Mouse (Mus musculus): ENCODE measurements around the gene Cmklr1. TPM values are rescaled to one million over a fixed set of nuclear protein-coding genes. Genes with fewer than 3 reads are reported as not detected.

The Cmklr1 gene
- total RNA-seq (2021), result 10.6 and 11.3 TPM in 2 replicates
- long read RNA-seq, experiment 1, partial matches to known transcripts, result 0 of 1 reads
- long read RNA-seq, experiment 1, other reads (novel, unspliced or antisense), result 1 of 1 reads
- long read RNA-seq, experiment 2, result 0 reads

DNA sequence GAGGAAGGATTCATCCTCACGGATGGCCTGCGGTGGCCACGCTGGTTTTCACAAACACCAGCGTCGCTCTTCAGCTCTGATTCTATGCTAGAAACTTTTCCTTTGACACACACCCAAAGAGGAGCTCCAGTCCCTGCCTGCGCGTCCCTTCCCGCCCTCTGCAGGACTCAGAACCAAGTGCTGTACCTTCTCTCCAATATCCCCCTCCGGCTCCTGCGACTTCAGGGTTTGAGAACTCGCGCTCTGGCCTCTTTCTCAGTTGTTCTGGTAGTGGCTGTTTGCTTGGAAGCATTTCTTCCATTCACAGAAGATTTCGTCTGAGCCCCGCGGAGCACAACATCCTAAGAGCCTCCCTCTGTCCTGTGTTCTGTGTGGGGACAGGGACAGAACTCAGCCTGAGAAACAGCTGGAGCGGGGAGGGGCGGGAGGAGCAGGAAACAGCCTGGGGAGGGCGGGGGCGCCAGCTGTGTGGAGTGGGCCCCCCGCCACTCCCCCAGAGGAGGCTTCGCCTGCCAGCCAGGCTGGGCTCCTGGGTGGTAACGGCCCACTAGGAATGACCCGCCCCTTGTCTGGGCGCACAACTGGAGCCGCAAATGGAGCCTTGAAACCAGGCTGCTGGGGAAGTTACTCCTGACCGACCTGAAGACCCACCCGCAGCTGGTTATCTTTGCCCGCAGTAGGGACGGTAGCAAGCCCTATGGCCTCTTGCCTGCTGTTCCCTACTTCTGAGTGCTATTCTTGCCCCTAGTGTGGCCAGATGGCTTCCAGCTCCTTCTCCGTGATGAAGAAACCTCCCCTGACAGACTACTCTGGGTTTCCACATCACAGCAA lies at the start of gene Cmklr1:
TSS of gene Cmklr1 (minus strand) at position 392 of the 831 bp plus-strand sequence.
- DNase-seq, result peak; percentile 54

DNA sequence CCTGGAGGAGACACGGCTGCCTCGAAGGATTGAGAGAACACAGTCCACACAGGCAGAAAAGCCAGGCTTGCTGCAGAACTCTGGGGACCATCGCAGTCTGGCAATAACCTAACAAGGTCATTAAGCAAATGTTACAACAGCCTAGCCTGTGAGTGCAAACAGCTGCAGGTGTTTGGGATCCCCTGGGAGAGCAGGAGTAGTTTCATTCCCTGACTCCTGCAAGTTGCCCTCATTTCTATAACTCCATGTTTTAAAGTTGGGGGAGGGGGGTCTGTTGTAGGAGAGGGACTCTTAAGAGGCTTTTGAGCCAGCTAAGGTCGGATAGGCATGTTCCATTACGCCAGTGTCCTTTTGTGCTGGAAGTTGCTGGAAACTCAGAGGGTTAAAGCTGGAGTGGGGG lies 44.2 kb upstream of the Cmklr1 start:
- peak; percentile 18 for DNase-seq

DNA sequence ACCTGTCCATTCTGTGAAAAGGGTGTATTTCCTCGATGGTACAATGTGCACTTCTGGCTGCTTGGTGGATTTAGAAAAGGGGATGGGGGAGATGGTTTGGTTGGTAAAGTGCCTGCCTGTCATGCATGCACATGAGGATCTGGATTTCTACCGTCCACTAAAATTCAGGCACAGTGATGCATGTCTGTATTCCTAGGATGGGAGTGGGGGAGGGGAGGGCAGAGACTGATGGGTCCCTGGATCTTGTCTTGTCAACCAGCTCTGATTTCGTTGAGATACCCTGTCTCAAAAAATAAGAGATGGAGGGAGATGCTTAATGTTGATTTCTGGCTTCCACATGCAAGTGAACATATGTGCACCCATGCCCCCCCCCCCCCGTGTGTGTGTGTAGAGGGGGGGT lies 43.8 kb upstream of the Cmklr1 start:
- no peak for DNase-seq

DNA sequence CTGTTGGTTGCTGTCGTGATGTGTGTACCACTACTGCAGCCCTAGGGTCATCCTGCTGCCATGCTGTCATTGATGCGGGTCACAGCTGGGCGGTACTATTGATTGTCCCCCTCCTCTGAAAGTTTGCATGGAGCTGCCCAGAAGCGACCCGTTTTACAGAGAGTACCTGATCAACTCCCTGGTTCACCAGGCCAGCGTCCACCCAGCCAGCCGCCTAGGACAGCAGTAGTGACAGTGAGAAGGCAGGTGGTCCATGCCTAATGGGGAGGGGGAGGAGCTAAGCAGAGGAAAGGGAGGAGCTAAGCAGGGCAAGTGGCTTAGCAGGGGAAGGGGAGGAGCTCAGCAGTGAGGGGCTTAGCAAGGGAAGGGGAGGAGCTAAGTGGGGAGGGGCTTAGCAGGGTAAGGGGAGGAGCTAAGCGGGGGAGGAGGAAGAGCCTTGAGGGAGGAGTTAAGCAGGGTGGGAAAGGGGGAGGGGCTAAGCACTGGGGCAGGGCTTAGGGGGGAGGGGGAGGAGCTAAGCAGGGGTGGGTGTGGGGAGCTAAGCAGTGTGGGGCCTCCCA lies 43.0 kb upstream of the Cmklr1 start:
- DNase-seq, result no peak

DNA sequence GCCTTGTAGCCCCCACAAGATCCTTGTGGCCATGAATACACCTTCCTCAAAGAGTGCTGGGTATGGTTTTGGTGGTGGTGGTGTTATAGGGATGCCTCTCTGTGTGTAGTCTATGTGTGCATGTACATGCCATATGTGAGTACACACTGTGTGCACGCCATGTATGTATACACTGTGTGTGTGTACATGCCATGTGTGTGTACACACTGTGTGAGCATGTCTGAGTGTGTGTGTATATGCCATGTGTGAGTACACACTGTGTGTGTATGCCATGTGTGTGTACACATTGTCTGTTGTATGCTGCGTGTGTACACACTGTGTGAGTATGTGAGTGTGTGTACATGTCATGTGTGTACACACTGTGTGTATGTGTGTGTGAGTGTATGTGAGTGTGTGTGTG lies 40.6 kb upstream of the Cmklr1 start:
- no peak for DNase-seq

DNA sequence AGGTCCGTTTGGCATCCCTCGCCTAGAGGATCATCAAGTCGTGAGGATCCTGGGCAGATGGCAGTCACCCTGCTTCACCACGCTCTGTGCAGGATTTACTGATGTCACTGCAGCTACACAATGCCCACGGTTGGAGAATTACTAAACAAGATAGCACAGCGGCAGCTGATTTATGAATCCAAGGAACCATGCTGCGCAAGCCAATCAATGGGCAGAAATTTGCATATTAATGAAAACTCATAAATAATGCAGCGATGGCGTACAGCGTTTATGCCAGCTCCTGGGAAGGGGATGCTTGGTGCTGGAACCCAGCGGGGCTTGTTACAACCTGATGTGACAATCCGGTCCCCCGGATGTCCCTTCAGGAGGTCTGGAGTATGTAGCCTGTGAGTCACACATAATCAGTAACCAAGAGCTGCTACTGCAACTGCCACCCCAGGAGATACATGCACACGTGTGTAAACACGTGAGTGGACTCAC lies 39.9 kb upstream of the Cmklr1 start:
- DNase-seq, result no peak

DNA sequence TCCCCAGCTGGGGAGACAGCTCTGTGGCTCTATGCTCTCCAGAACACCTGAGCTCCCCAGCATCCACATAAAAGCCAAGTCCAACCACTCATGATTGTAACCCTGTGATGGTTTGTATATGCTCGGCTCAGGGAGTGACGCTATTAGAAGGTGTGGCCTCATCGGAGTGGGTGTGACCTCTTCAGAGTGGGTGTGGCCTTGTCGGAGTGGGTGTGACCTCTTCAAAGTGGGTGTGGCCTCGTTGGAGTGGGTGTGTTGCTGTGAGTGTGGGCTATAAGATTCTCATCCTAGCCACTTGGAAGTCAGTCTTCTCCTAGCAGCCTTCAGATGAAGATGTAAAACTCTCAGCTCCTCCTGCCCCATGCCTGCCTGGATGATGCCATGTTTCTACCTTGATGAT lies 37.3 kb upstream of the Cmklr1 start:
- DNase-seq, result no peak

DNA sequence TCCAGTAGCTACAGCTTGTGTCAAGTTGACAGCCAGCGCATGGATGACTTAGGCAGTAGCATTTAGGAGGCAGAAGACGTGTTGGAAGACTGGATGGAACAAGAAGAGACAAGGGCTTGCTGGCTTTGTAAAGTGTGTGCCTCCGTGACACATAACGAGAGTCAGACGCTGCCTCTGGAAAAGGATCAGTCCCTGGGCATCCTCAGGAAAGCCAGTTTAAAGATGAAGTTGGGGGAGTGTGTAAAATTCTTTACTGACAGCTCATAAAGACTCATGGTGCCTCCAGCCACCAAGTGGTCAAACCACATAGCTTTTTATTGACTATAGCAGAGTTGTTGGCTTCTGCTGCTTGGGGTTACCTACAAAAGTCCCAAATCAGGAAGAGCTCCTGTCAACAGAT lies 35.2 kb upstream of the Cmklr1 start:
- DNase-seq, result no peak

DNA sequence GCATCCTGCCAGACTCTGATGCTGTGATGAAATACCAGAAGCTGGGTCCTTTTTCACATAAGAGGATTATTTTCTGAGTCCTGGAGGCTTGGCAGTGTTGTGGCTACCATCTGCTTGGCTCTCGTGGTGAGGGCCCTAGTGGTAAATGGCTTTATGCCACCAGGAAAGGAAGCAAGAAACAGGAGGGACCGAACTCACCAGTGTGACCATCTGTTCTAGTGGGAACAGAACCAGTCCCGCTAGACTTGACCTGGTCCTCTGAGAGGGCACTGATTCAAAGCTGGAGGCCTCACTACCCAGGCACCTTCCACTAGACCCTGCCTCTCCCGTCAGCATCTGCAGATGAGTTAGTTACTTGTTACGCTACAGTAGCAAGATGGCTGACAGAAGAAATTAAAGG lies 33.0 kb upstream of the Cmklr1 start:
- DNase-seq, result no peak

DNA sequence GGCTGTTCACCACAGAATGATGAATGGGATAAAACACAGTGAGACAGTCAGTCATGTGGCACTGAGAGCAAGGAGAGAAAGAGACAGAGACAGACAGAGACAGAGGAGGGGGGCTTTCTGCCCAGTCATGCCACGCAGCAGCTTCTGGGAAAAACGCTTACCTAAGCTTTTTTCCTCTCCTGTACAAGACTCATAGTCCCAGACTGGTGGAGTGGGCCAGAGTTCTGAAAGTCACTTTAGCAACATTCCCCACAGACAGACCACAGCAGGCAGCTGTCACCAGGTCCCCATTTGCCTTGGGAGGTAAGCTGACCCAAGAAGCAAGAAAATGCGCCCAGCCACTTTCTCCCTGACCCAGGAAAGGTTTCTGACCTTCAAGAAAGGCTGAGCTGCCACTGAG lies 32.2 kb upstream of the Cmklr1 start:
- no peak for DNase-seq

DNA sequence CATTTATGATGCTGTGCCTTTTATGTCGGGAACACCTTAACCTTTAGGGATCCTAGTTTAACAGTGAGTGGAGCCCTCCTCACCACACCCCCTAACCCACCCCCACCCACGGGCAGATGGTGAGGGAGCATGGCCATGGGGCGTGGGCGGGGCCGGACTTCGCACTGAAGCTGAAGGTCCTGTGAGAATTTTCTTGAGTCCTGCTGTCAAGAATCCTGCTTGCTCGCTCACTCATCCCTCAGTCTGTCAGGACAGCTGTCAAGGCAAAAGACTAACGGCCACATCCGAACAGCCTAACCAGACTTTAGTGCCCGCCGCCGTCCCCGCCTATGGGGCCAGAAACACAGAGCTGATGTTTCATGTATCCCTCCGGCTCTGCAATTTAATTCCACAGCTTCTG lies 31.0 kb upstream of the Cmklr1 start:
- DNase-seq, result no peak

DNA sequence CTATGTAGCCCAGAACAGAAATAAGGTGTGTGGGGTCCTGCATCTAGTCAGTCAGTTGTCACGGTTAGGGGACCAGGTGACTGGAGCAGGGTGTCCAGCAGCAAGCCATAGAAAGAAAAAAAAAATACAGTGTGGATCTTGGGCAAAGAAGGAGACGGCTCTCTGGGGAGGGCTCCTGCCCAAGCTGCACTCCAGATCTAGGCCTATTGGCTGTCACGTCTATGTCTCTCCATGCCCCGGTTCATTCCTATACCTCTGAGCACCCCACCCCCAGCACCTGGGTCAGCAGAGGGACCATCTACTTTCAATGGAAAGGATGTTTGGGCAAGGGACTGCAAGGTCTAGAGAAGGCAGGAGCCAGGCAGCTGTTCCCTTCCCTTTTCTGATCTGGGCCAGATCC lies 29.3 kb upstream of the Cmklr1 start:
- no peak for DNase-seq

DNA sequence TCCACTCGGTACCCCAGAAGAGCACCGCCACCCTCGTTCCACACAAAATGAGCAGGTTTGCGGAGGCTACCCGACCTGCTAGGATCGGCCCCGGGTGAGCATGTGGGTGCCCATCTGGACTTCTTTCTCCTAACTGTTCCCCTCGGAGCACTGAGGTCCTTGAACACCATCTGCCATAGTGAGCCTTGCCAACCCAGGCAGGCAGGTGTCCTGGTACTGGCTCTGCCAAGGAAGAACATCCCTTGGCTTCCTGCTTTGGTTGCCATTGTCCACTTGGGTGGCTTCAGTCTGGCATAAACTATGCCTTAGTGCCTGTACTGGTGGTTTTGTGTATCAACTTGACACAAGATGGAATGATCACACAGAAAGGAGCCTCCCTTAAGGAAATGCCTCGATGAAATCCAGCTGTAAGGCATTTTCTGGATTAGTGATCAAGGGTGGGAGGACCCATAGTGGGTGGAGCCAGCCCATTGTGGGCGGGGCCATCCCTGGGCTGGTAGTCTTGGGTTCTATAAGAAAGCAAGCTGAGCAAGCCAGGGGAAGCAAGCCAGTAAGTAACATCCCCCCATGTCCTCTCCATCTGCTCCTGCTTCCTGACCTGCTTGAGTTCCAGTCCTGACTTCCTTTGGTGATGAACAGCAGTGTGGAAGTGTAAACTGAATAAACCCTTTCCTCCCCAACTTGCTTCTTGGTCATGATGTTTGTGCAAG lies 28.7 kb upstream of the Cmklr1 start:
- DNase-seq, result no peak

DNA sequence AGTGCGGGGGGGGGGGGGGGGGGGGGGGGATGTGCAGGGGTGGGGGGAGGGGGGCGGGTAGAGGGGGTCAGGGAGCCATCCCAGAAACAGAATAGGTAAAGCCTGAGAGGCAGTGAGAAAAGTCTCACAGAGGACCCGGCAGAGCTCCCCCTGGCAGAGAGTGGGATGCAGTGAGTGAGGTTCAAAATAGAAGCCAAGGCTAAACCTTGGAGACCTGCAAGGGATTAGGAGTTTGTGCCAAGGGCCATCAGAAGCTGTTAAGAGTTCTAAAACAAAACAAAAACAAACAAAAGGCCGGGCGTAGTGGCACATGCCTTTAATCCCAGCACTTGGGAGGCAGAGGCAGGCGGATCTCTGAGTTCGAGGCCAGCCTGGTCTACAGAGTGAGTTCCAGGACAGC lies 27.3 kb upstream of the Cmklr1 start:
- DNase-seq, result no peak

DNA sequence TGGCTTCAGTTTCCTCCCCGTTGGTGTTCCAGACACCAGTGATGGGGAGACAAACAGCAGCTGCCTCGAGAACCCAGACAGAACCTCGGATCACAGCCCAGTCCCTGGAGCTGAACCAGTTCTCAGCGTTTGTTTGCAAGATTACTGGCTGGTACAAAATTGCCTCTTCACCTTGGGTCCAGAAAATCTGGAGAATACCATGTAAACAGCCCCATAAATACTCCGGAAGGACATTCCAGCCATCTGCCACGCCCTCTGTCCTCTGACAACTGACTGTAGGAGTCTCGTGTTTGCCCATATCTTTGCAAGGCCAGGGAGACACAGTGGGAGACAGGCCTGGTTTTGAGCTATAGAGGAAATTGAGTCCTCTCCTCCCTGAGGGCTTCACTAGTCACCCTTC lies 24.6 kb upstream of the Cmklr1 start:
- DNase-seq, result no peak

DNA sequence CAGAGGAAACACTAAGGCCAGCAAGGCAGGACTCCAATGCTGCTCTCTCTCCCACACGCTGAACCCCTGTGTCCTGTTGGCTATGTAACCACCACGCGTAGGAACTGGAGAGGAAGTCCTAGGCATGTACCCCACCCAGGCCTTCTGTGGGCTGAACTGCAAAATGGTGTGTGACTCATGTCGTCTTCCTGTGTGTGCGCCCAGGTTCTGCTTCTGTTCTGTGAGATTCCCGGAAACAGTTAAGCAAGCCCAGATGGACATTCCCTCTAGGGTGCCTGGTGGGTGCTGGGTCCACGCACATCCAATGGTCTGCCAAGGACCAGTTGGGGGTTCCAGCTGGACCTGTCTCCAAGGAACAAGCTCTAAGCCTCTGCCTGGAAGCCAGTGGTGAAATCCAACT lies 22.2 kb upstream of the Cmklr1 start:
- peak; percentile 40 for DNase-seq

DNA sequence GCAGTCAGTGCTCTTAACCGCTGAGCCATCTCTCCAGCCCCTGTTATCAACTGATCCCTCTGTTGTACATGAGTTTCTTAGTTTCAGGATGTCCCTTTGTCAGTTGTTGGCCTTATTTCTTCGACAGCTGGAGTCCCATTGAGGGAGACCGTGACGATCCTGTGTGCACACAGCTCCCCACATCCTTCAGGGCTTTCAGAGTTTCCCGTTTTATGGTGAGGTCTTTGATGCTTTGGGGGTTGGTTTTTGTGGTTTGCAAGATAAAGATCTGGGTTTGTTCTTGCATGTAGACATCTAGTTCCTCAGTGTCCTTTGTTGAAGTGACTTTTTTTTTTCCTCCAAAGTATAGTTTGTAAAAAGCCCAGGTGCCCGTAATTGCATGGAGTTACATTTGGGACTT lies 20.4 kb upstream of the Cmklr1 start:
- DNase-seq, result no peak

DNA sequence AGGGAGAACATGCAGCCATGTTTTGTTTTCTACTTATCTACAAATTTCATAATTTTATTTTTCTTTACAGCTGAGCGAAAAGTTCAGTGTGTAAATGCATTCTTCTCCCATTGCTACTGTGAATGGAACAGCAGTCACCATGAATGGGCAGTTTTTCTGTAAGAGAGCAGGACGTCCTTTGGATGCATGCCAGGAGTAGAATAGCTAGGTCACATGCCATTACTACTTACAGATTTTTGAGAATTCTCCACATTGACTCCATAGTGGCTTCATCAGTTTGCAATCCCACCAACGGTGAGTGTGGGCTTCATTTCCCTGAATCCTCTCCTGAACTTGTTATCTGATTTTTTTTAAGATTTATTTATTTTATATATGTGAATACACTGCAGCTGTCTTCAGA lies 19.9 kb upstream of the Cmklr1 start:
- DNase-seq, result no peak

DNA sequence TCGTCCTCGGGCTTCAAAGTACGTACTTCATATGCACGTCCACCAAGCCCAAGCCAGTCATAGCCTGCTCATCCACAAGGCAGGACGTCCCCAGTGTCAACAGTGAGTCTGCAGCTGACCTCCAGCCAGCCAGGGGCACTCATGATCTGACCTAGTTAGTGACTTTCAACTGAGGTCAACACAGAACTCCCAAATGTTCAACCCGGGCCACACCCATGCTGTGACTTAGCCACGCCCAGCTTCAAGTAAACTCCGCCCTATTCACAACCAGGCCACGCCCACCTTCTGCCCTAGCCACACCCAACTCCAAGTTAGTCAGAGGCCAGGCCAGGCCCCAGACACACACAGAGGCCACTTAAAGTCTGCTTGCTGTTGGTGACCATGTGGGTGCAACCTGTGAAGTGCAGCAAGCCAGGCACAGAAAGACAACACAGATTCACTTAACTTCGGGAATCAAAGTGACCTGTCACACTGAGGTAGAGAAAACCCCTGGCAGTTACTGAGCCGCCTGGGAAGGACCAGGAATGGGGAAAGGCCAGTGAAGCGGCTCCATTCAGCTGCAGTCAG lies 14.5 kb upstream of the Cmklr1 start:
- no peak for DNase-seq

DNA sequence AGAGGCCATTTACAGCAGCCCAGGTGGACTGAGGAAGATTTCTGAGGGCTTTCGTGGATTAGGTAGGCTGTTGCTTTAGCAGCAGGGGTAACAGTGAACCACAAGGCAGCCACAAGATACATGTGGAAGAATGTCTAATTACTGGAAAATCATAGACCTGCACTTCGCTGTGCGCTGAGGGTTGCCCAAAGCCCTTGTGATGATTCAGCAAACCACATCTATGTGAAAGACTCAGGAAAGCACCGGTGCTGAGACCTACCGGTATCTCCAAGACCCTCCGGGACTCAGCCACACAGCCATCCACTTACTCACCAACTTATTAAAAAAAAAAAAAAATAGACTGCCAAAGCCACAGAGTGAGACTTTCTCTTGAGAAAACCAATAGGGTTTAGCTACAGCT lies 13.9 kb upstream of the Cmklr1 start:
- no peak for DNase-seq

DNA sequence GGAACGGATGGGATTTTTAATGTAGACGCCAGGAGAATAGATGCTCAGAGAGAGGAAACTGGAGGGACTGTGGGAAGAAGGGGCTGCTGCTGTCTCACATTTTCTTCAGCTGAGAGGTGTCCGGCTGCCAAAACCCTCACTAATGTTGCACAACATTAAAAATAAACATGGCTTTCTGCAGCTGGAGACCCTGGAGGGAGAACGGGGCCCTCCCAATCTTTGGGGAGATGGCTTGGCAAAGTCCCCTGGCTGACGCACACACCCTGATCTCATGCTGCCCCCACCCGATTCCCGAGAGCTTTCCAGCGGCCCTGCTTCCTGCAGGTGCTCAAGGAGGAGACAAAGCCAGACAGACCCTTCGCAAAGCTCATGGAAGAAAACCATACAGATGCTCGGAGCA lies 10.6 kb upstream of the Cmklr1 start:
- DNase-seq, result no peak

DNA sequence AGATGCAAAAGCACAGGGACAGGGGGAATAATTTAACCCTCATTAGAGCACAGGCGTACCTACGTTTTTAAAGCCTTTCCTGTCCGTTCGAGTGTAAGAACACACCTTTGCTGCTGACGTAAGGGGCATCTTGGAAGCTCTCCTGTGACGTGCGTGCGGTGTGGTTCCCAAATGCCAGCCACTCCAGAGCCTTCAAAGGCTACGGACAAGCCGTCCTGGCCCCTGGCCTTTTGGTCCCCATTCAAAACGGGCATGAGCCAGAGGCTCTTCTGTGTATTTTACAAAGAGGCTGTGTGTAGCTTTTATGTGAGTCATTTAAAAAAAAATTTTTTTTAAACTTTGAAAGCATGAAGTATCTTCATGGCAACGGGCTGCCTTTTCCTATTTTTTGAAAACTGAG lies 4.6 kb upstream of the Cmklr1 start:
- DNase-seq, result no peak

DNA sequence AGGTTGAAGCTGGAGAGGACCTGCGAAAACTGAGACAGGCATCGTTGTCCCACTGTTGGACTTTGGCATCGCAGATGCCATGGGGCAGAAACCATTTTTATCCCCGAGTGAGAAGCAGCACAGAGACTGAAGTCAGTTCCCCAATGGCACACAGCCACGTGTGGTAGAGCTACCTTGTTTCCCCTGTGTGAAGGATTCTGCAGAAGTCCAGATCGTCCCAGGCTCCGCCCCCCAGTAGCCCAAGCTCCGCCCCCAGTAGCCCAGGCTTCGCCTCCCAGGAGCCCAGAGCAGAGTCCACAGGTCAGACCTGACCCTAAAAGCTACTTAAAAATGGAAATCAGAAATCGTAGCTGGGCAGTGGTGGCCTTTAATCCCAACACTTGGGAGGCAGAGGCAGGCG lies 4.0 kb upstream of the Cmklr1 start:
- no peak for DNase-seq

Data from adrenal gland, postnatal 14 days (tissue).